Mouse (Mus musculus) lung, postnatal 0 days (tissue): ENCODE data around the gene Espl1. TPM values are rescaled to one million over a fixed set of nuclear protein-coding genes. Genes with fewer than 3 reads are reported as not detected.
A peak's percentile ranks its signal among the peaks of the same experiment; 100 is the strongest.

Source experiments
- ATAC-seq: fragments of 200-750 bp; cut with Nextera tagmentation; 2 replicates; pipeline ENCODE4 v1.8.0; 2017; ENCODE audit warnings: moderate library complexity
- DNase-seq: peaks from one replicate; pipeline ENCODE4 v3.0.0-alpha.2; 2016; ENCODE audit warnings: low spot score
- H3K27ac ChIP-seq: fragments of 300-500 bp; sonication (generic); 2 replicates; pipeline ENCODE4 v1.5.1; 2014; ENCODE audit warnings: antibody characterized with exemption, mild to moderate bottlenecking, low read length, mixed read lengths
- H3K27me3 ChIP-seq: fragments of 300-500 bp; sonication (generic); replicated peaks from 2 replicates; pipeline ENCODE4 v1.6.1; 2014; ENCODE audit warnings: low read length, mixed read lengths; ENCODE audit not compliant: insufficient read depth
- H3K36me3 ChIP-seq: fragments of 300-500 bp; sonication (generic); 2 replicates; pipeline ENCODE4 v1.6.1; 2014; ENCODE audit warnings: low read length, mixed read lengths; ENCODE audit not compliant: insufficient read depth
- H3K4me1 ChIP-seq: fragments of 300-500 bp; sonication (generic); 2 replicates; pipeline ENCODE4 v1.6.1; 2014; ENCODE audit warnings: antibody characterized with exemption, low read depth, low read length, mixed read lengths; ENCODE audit not compliant: insufficient read depth
- H3K4me2 ChIP-seq: fragments of 300-500 bp; sonication (generic); replicated peaks from 2 replicates; pipeline ENCODE4 v1.6.1; 2014; ENCODE audit warnings: low read depth, mild to moderate bottlenecking, low read length, moderate library complexity, mixed read lengths
- H3K4me3 ChIP-seq: fragments of 300-500 bp; sonication (generic); 2 replicates; pipeline ENCODE4 v1.5.1; 2014; ENCODE audit warnings: low read depth, low read length
- H3K9ac ChIP-seq: fragments of 300-500 bp; sonication (generic); replicated peaks from 2 replicates; pipeline ENCODE4 v1.6.1; 2014; ENCODE audit warnings: low read depth, mild to moderate bottlenecking
- H3K9me3 ChIP-seq: fragments of 300-500 bp; sonication (generic); 2 replicates; pipeline ENCODE4 v1.6.1; 2016; ENCODE audit warnings: low read length, mixed read lengths
- CTCF ChIP-seq: IDR thresholded peaks from 2 replicates; pipeline ENCODE4 v1.5.1; 2016; ENCODE audit warnings: antibody characterized with exemption, mild to moderate bottlenecking
- EP300 ChIP-seq: IDR thresholded peaks from 2 replicates; pipeline ENCODE4 v1.6.1; 2016; ENCODE audit warnings: antibody characterized with exemption, mild to moderate bottlenecking, control low read depth
- WGBS: fragments of 180-500 bp; shearing (Covaris S2); extraction: QIAGEN DNeasy Blood & Tissue Kit; methylation state at CpG from one replicate; pipeline ENCODE4 v1.1.7; 2014; 5-methylcytosine and 5-hydroxymethylcytosine counted together
- polyA plus RNA-seq: library from polyadenylated mRNA; unstranded; fragments of >200 nt; fragmentation: Nextera tagmentation; extraction: Ambion mirVana; gene quantifications from 2 replicates; pipeline ENCODE4 v1.2.1, GENCODE M21; 2015

Espl1 gene
- polyA plus RNA-seq, 1 experiment from 2014 or later: 1.4 TPM

GRCm38 (mm10) chr15:102336946-102337345 lies 40.9 kb downstream of the Espl1 start:
- Histone ChIP-seq H3K9me3 (no peaks in the 10 kb centered on the region), H3K27me3 (no peaks in the 10 kb centered on the region), H3K36me3 (peaks cover 17% of the 10 kb centered on the region), H3K9ac (no peak overlapping the region), H3K4me2 (no peak overlapping the region), H3K27ac (no peak overlapping the region), H3K4me1 (peaks cover 5% of the 10 kb centered on the region; the same call in 1 of the 2 replicates), H3K4me3 (no peak overlapping the region)
- WGBS: 83% methylated on average over 4 of the region's 4 CpGs
- DNase-seq (no peak), ATAC-seq (no peak)
- no peak for TF ChIP-seq EP300

DNA sequence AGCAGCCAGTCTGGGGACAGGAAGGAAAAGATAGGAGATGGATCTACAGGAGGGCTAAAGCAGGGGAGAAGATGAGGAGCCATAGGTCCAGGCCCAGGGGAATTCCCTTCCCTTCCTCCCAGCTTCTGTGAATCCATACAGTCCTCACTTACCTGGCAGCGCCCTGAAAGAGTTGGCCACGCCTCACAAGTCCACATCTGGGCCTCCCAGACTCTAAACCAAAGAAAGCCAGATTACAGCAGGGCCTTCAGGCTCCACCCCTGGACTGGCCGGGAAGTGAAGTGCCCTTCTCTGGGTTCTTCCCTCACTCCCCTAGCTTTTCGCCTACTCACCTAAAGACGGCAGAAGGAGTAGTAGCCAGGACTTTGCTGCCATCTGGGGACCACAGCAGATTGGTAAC lies 43.5 kb downstream of the Espl1 start:
- 59% methylated on average over 5 of the region's 5 CpGs for WGBS

GRCm38 (mm10) chr15:102341580-102341979 lies 45.5 kb downstream of the Espl1 start:
- H3K27ac ChIP-seq: no peak overlapping the region
- no peaks in the 10 kb centered on the region for H3K4me1 ChIP-seq
- peaks cover 19% of the 10 kb centered on the region; the same call in 1 of the 2 replicates for H3K36me3 ChIP-seq
- 3% methylated on average over 1 of the region's 1 CpGs for WGBS
- H3K9ac ChIP-seq: no peak overlapping the region
- H3K9me3 ChIP-seq: no peaks in the 10 kb centered on the region
- DNase-seq: peak; percentile 83
- no peak overlapping the region for H3K4me2 ChIP-seq
- peak; percentile 82 for TF ChIP-seq CTCF
- TF ChIP-seq EP300: no peak
- no peak overlapping the region for H3K4me3 ChIP-seq
- no peaks in the 10 kb centered on the region for H3K27me3 ChIP-seq
- peak; percentile 28; the same call in 1 of the 2 replicates for ATAC-seq

More for the DNA sequence above, 43.5 kb downstream of the Espl1 start:
- H3K4me2 ChIP-seq: no peak overlapping the region
- no peak overlapping the region for H3K4me3 ChIP-seq
- peaks cover 21% of the 10 kb centered on the region for H3K36me3 ChIP-seq
- no peaks in the 10 kb centered on the region for H3K9me3 ChIP-seq
- H3K9ac ChIP-seq: no peak overlapping the region
- no peak for ATAC-seq
- TF ChIP-seq EP300 (no peak), CTCF (no peak)
- no peak overlapping the region for H3K27ac ChIP-seq
- no peaks in the 10 kb centered on the region for H3K4me1 ChIP-seq
- no peak for DNase-seq
- H3K27me3 ChIP-seq: no peaks in the 10 kb centered on the region

DNA sequence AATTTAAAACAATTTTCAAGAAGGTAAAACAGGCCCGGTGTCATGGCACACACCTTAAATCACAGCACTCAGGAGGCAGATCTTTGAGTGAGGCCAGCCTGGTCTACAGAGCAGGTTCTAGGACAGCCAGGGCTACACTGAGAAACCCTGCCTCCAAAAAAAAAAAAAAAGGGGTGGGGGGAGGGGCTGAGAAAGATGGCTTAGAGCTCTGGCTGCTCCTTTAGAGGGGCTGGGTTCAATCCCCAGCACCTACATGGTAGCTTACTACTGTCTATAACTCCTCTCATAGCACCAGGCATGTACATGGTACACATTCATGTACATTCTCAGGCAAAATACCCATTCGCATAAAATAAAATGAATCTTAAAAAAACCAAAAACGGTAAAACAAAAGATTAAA lies 48.4 kb downstream of the Espl1 start:
- WGBS: 89% methylated on average over 3 of the region's 3 CpGs
- no peak for DNase-seq

GRCm38 (mm10) chr15:102346444-102346843 lies 50.4 kb downstream of the Espl1 start:
- no peak for ATAC-seq
- Histone ChIP-seq H3K9me3 (no peaks in the 10 kb centered on the region), H3K36me3 (0 out of 2 replicates have a peak, but pooled peaks cover 4% of the 10 kb centered on the region), H3K4me3 (no peak overlapping the region), H3K27me3 (no peaks in the 10 kb centered on the region), H3K4me1 (0 out of 2 replicates have a peak, but pooled peaks cover 3% of the 10 kb centered on the region), H3K4me2 (no peak overlapping the region), H3K9ac (no peak overlapping the region), H3K27ac (no peak overlapping the region)
- 53% methylated on average over 4 of the region's 4 CpGs for WGBS
- TF ChIP-seq CTCF (no peak), EP300 (no peak)
- no peak for DNase-seq

More for the DNA sequence above, 48.4 kb downstream of the Espl1 start:
- no peak overlapping the region for H3K27ac ChIP-seq
- H3K4me3 ChIP-seq: no peak overlapping the region
- no peak overlapping the region for H3K9ac ChIP-seq
- ATAC-seq: no peak
- no peaks in the 10 kb centered on the region for H3K9me3 ChIP-seq
- no peaks in the 10 kb centered on the region for H3K27me3 ChIP-seq
- TF ChIP-seq EP300 (no peak), CTCF (no peak)
- H3K36me3 ChIP-seq: 0 out of 2 replicates have a peak, but pooled peaks cover 4% of the 10 kb centered on the region
- no peak overlapping the region for H3K4me2 ChIP-seq
- no peaks in the 10 kb centered on the region for H3K4me1 ChIP-seq

DNA sequence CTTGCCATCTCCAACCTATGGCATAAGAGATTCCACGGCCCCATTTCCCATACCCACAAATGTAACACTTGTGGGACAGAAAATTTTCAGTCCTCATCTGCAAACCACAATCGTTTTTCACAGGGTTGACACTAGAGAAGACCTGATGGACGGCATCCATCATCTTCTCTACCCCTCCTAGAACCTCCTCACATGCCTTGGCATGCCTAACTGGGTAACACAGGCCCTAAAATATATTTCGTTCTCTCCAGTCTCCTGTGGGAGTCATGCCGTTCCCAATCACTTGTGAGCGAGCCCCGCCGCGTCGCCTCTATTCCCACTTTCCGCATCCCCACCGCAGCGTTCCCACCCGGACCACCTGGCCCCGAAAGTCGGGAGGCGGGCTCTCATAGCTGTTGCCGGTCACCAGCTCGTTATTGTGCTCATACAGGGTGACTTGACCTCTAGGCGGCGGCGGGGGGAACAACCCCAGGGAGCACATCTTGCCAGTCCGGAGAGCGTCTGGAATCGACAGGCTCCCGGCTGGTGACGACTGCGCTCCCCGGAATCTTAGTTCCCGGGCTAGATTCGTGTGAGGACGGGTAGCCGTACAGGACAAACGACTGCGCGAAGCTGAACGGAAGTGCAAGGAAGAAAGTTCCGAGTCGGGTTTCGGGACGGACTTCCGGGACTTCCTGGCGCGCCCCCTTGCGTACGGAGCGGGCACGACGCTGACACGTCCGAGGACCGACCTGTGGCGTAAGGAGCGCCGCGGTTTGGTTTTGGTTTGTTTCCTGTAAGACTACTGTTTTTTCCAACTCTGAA lies 54.3 kb downstream of the Espl1 start, which contains the start of gene Aaas:
TSS of gene Aaas (minus strand) at position 634 of the 804 bp plus-strand sequence.
- Histone ChIP-seq H3K9me3 (no peaks in the 10 kb centered on the region), H3K36me3 (no peaks in the 10 kb centered on the region), H3K4me1 (peaks cover 3% of the 10 kb centered on the region; the same call in 1 of the 2 replicates), H3K4me3 (peak within 1 kb of the TSS; percentile 74), H3K27me3 (no peaks in the 10 kb centered on the region), H3K9ac (peak within 1 kb of the TSS; percentile 69), H3K27ac (peak within 1 kb of the TSS; percentile 81), H3K4me2 (peak within 1 kb of the TSS; percentile 93)
- no peak for TF ChIP-seq EP300
- TF ChIP-seq CTCF: peak; percentile 87
- peak; percentile 98 for DNase-seq
- WGBS: under 1% methylated on average over 56 of the region's 56 CpGs
- peak; percentile 91 for ATAC-seq
